Mouse (Mus musculus) heart, embryonic 14.5 days (tissue): ENCODE results near the gene Mrm3. TPM values are rescaled to one million over a fixed set of nuclear protein-coding genes. Genes with fewer than 3 reads are reported as not detected.

ENCODE experiments used
- ATAC-seq: fragments of 200-750 bp; cut with Nextera tagmentation; 2 replicates; pipeline ENCODE4 v1.8.0; 2017; ENCODE audit warnings: low read depth, moderate TSS enrichment; ENCODE audit not compliant: insufficient number of reproducible peaks, insufficient read depth, low FRiP score
- H3K27ac ChIP-seq, 2 experiments: fragments of 200-500 bp in 1 of 2; fragments of 300-500 bp in 1 of 2; sonication (generic) in 1 of 2; replicated peaks in 1 of 2; 2 replicates each; pipeline ENCODE4 v1.5.1; 2012 to 2014; ENCODE audit warnings: low read depth in 2 of 2, low read length in 2 of 2, control low read depth in 1 of 2, mild to moderate bottlenecking in 1 of 2, mixed read lengths in 1 of 2; ENCODE audit not compliant: control insufficient read depth in 1 of 2, insufficient read depth in 1 of 2
- H3K27me3 ChIP-seq: fragments of 300-500 bp; sonication (generic); 2 replicates; pipeline ENCODE4 v1.6.1; 2014; ENCODE audit warnings: mild to moderate bottlenecking, low read length, control low read depth; ENCODE audit not compliant: control insufficient read depth, insufficient read depth
- H3K36me3 ChIP-seq: fragments of 300-500 bp; sonication (generic); 2 replicates; pipeline ENCODE4 v1.6.1; 2014; ENCODE audit warnings: mild to moderate bottlenecking, control low read depth, low read length, mixed read lengths; ENCODE audit not compliant: control insufficient read depth, insufficient read depth
- H3K4me1 ChIP-seq, 2 experiments: fragments of 200-500 bp in 1 of 2; fragments of 300-500 bp in 1 of 2; sonication (generic) in 1 of 2; 2 replicates each; pipeline ENCODE4 v1.6.1; 2012 to 2014; ENCODE audit warnings: low read length in 2 of 2, control low read depth in 1 of 2, mixed read lengths in 1 of 2; ENCODE audit not compliant: control insufficient read depth in 2 of 2, insufficient read depth in 2 of 2
- H3K4me2 ChIP-seq: fragments of 300-500 bp; sonication (generic); 2 replicates; pipeline ENCODE4 v1.6.1; 2014; ENCODE audit warnings: mild to moderate bottlenecking, low read length
- H3K4me3 ChIP-seq, 2 experiments: fragments of 200-500 bp in 1 of 2; fragments of 300-500 bp in 1 of 2; sonication (generic) in 1 of 2; 2 replicates each; pipeline ENCODE4 v1.5.1; 2012 to 2014; ENCODE audit warnings: low read length in 2 of 2, mild to moderate bottlenecking in 2 of 2, control low read depth in 1 of 2, low read depth in 1 of 2, moderate library complexity in 1 of 2; ENCODE audit not compliant: control insufficient read depth in 1 of 2, insufficient read depth in 1 of 2
- H3K9ac ChIP-seq: fragments of 300-500 bp; sonication (generic); 2 replicates; pipeline ENCODE4 v1.6.1; 2014; ENCODE audit warnings: mild to moderate bottlenecking, low read length
- H3K9me3 ChIP-seq: fragments of 300-500 bp; sonication (generic); 2 replicates; pipeline ENCODE4 v1.6.1; 2016; ENCODE audit warnings: low read length, control low read depth; ENCODE audit not compliant: control insufficient read depth
- WGBS: fragments of 180-500 bp; shearing (Covaris S2); extraction: QIAGEN DNeasy Blood & Tissue Kit; methylation state at CpG from one replicate; pipeline ENCODE4 v1.1.7; 2014; 5-methylcytosine and 5-hydroxymethylcytosine counted together
- polyA plus RNA-seq: library from polyadenylated mRNA; unstranded; fragments of >200 nt; fragmentation: Nextera tagmentation; extraction: Ambion mirVana; gene quantifications from 2 replicates; pipeline ENCODE4 v1.2.1, GENCODE M21; 2014

The Mrm3 gene
- polyA plus RNA-seq: 21.8 and 23.2 TPM in 2 replicates

GRCm38 (mm10) chr11:76242901-76243810 lies at the start of gene Mrm3, which contains the start of gene Glod4:
TSS of gene Mrm3 (plus strand) at chr11:76243715.
TSS of gene Glod4 (minus strand) at chr11:76243725.
- WGBS: under 1% methylated on average over 61 of the region's 61 CpGs
- ATAC-seq: peak; percentile 80
- Histone ChIP-seq H3K36me3 (peaks cover 44% of the 10 kb centered on the region), H3K4me3 (peak within 1 kb of the TSS; percentile 79 to 81), H3K4me1 (peaks cover 2 to 8% of the 10 kb centered on the region in 2 experiments; a peak in 1 of 4 replicates), H3K9me3 (no peaks in the 10 kb centered on the region), H3K4me2 (peak within 1 kb of the TSS; percentile 74), H3K9ac (peak within 1 kb of the TSS; percentile 86), H3K27me3 (no peaks in the 10 kb centered on the region), H3K27ac (peak within 1 kb of the TSS; percentile 52 to 71; a peak in 3 of 4 replicates)

- Histone ChIP-seq H3K4me3 (no peak overlapping the region), H3K9ac (no peak overlapping the region), H3K27me3 (peaks cover 4% of the 10 kb centered on the region; the same call in 1 of the 2 replicates), H3K27ac (no peak overlapping the region), H3K9me3 (no peaks in the 10 kb centered on the region), H3K4me2 (peak overlapping the region; percentile 2; the same call in 1 of the 2 replicates), H3K36me3 (no peaks in the 10 kb centered on the region), H3K4me1 (peaks cover 2 to 4% of the 10 kb centered on the region in 2 experiments; a peak in 1 of 4 replicates)
- 70% methylated on average over 8 of the region's 8 CpGs for WGBS
- no peak for ATAC-seq
These were observed 47.1 kb upstream of the Mrm3 start for GRCm38 (mm10) chr11:76196275-76196976.

GRCm38 (mm10) chr11:76196977-76197469 lies 46.5 kb upstream of the Mrm3 start:
- peaks cover 4% of the 10 kb centered on the region; the same call in 1 of the 2 replicates for H3K27me3 ChIP-seq
- H3K9ac ChIP-seq: no peak overlapping the region
- no peak overlapping the region for H3K4me3 ChIP-seq
- no peak for ATAC-seq
- H3K4me1 ChIP-seq: peaks cover 2 to 6% of the 10 kb centered on the region in 2 experiments; a peak in 1 of 4 replicates
- no peaks in the 10 kb centered on the region for H3K9me3 ChIP-seq
- 34% methylated on average over 8 of the region's 8 CpGs for WGBS
- no peaks in the 10 kb centered on the region for H3K36me3 ChIP-seq
- peak overlapping the region; percentile 2; the same call in 1 of the 2 replicates for H3K4me2 ChIP-seq
- H3K27ac ChIP-seq: no peak overlapping the region

GRCm38 (mm10) chr11:76201761-76202674 lies 41.5 kb upstream of the Mrm3 start:
- ATAC-seq: peak; percentile 99
- peak overlapping the region; percentile 43 to 64; a peak in 2 of 4 replicates for H3K27ac ChIP-seq
- peaks cover 3 to 6% of the 10 kb centered on the region in 2 experiments; a peak in 2 of 4 replicates for H3K4me1 ChIP-seq
- peak overlapping the region; percentile 85 for H3K9ac ChIP-seq
- H3K4me2 ChIP-seq: peak overlapping the region; percentile 95
- WGBS: under 1% methylated on average over 88 of the region's 90 CpGs
- H3K4me3 ChIP-seq: peak overlapping the region; percentile 79 to 90
- peaks cover 4% of the 10 kb centered on the region; the same call in 1 of the 2 replicates for H3K27me3 ChIP-seq
- no peaks in the 10 kb centered on the region for H3K9me3 ChIP-seq
- H3K36me3 ChIP-seq: peaks cover 29% of the 10 kb centered on the region

GRCm38 (mm10) chr11:76206793-76207192 lies 36.7 kb upstream of the Mrm3 start:
- Histone ChIP-seq H3K9me3 (no peaks in the 10 kb centered on the region), H3K4me3 (no peak overlapping the region), H3K27me3 (no peaks in the 10 kb centered on the region), H3K9ac (no peak overlapping the region), H3K27ac (peak overlapping the region in 1 of 2 experiments; percentile 28; a peak in 1 of 4 replicates), H3K4me1 (peaks cover 0 to 3% of the 10 kb centered on the region in 2 experiments; a peak in 1 of 4 replicates), H3K36me3 (peaks cover 64% of the 10 kb centered on the region), H3K4me2 (no peak overlapping the region)
- ATAC-seq: no peak
- WGBS: 69% methylated on average over 5 of the region's 5 CpGs

- no peak overlapping the region for H3K4me2 ChIP-seq
- no peaks in the 10 kb centered on the region for H3K9me3 ChIP-seq
- ATAC-seq: no peak
- H3K9ac ChIP-seq: no peak overlapping the region
- peaks cover 77% of the 10 kb centered on the region for H3K36me3 ChIP-seq
- 79% methylated on average over 13 of the region's 13 CpGs for WGBS
- H3K27ac ChIP-seq: no peak overlapping the region
- no peaks in the 10 kb centered on the region for H3K27me3 ChIP-seq
- H3K4me3 ChIP-seq: no peak overlapping the region
- H3K4me1 ChIP-seq: no peaks in the 10 kb centered on the region
These were observed 33.1 kb upstream of the Mrm3 start for GRCm38 (mm10) chr11:76210228-76210985.
